Mouse (Mus musculus): ENCODE results near the gene Apol9a. TPM values are rescaled to one million over a fixed set of nuclear protein-coding genes. Genes with fewer than 3 reads are reported as not detected.
"Not testable (repeated sequence)": the region's sequence is repeated elsewhere in the genome, so short reads cannot be mapped to it uniquely, and the experiment has no call there.

Gene Apol9a
- polyA plus RNA-seq, 1 experiment from 2014 or later: 0.04 TPM

GRCm38 (mm10) chr15:77397450-77398132 lies 13.3 kb downstream of the Apol9a start:
- 83% methylated on average over 11 of the region's 11 CpGs for WGBS
- not testable (repeated sequence) for DNase-seq (ENCODE audit: low spot score); H3K36me3 ChIP-seq

DNA sequence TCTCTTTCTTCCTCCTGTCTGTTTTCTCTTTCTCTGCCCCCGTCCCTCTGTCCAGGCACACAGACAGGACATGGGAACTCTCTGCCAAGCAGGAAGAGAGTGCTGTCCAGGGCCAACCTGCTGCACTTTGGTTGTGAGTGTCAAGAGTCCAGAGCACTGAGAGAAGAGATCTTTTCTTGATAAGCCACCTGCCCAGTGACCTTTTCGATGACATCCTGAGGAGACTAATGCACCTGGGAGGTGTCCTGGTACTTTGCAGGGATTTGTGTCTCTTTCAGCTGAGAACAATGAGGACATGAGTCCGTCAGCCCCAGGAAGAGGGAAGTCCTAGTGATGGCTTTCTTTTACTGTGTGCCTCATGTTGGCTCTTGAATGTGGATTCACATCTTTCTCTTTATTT lies 17.1 kb downstream of the Apol9a start:
- H3K36me3 ChIP-seq; H3K4me1 ChIP-seq (replicated peaks); H3K27me3 ChIP-seq (ENCODE audit: insufficient read depth, poor library complexity, severe bottlenecking); H3K9me3 ChIP-seq; DNase-seq (ENCODE audit: low spot score); H3K4me3 ChIP-seq; H3K27ac ChIP-seq: not testable (repeated sequence)
- 73% methylated on average over 3 of the region's 3 CpGs for WGBS

More at GRCm38 (mm10) chr15:77397450-77398132, 13.3 kb downstream of the Apol9a start:
- H3K4me1 ChIP-seq (replicated peaks); H3K27me3 ChIP-seq (ENCODE audit: insufficient read depth, poor library complexity, severe bottlenecking); H3K9me3 ChIP-seq; H3K4me3 ChIP-seq; H3K27ac ChIP-seq: not testable (repeated sequence)

DNA sequence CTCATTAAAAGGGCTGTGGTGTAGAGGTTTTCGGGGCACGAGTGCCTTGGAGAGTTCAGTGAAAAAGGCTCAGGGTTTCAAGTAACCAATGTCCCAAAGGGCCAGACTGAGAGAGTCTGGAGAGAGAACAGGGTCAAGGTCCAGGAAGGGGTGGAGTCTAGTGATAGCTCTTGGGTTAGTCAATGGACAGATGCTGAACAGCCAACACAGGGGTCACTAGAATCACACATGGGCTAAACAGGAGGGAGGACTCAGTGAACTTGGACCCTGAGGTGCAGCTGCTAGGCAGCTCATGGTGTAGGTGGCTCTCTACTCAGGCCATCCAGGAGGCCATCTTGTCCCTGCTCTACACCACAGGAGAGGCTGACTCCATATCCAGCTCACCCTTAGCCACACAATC lies 23.5 kb downstream of the Apol9a start:
- 82% methylated on average over 2 of the region's 2 CpGs for WGBS
- Histone ChIP-seq H3K36me3 (no peaks in the 10 kb centered on the region), H3K4me1 (replicated peaks) (no peaks in the 10 kb centered on the region), H3K4me3 (no peak overlapping the region), H3K9me3 (no peaks in the 10 kb centered on the region), H3K27me3 (ENCODE audit: insufficient read depth, poor library complexity, severe bottlenecking) (no peaks in the 10 kb centered on the region), H3K27ac (no peak overlapping the region)
- DNase-seq (ENCODE audit: low spot score): no peak

DNA sequence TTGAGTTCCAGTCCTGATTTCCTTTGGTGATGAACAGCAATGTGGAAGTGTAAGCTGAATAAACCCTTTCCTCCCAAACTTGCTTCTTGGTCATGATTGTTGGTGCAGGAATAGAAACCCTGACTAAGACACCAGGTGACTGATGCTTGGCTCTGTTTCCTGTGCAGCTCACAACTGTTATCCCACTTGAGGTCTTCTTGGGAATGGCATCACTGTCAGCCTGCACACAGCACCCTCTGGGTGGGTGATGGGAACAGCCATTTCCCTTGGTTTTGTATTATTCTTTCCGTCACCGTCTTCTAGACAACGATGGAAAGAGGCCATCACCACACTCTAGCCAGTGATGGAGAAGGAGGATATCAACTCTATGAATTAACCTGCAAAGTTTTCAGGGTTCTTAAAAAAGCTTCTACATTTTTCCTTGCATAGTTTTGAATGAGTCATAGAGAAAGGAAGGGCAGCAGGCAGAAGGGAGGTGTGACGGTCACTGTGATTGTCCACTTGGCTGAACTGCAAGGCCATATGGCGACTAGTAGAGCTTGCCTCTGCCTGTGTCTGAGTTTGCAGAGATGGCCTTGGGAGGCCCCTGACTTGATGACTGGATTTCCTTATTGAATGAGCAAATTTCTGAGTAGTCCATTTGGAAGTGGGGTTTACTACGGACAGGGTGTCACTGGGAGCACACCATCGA lies 26.4 kb downstream of the Apol9a start:
- H3K9me3 ChIP-seq: no peaks in the 10 kb centered on the region
- no peaks in the 10 kb centered on the region for H3K4me1 ChIP-seq (replicated peaks)
- H3K27me3 ChIP-seq (ENCODE audit: insufficient read depth, poor library complexity, severe bottlenecking): no peaks in the 10 kb centered on the region
- no peak overlapping the region for H3K4me3 ChIP-seq
- H3K36me3 ChIP-seq: no peaks in the 10 kb centered on the region
- no peak overlapping the region for H3K27ac ChIP-seq
- DNase-seq (ENCODE audit: low spot score): no peak
- 92% methylated on average over 7 of the region's 7 CpGs for WGBS

DNA sequence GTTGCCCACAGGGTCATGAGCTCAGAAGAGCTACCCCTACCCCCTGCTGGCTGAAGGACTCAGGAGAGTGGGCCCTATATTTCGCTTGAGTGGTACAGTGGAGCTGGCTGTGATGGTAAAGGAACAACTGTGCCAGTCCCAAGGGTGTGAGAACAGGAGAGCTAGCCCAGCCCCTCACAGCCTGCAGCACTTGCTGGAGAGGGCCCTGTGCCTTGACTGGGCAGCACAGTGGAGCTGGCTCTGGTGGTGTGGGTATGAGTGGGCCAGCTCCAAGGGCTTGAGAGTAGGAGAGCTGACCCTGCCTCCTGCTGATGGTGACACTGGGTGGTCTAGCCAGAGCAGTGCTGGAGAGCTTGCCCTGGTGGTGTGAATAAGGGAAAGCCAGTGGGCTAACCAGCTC lies 28.1 kb downstream of the Apol9a start:
- WGBS: 62% methylated on average over 1 of the region's 1 CpGs
- Histone ChIP-seq H3K9me3 (no peaks in the 10 kb centered on the region), H3K36me3 (no peaks in the 10 kb centered on the region), H3K27ac (no peak overlapping the region), H3K27me3 (ENCODE audit: insufficient read depth, poor library complexity, severe bottlenecking) (no peaks in the 10 kb centered on the region), H3K4me3 (no peak overlapping the region), H3K4me1 (replicated peaks) (no peaks in the 10 kb centered on the region)
- no peak for DNase-seq (ENCODE audit: low spot score)

GRCm38 (mm10) chr15:77382271-77382850 lies 28.6 kb downstream of the Apol9a start:
- Histone ChIP-seq H3K27ac (no peak overlapping the region), H3K9me3 (no peaks in the 10 kb centered on the region), H3K27me3 (ENCODE audit: insufficient read depth, poor library complexity, severe bottlenecking) (no peaks in the 10 kb centered on the region), H3K36me3 (no peaks in the 10 kb centered on the region), H3K4me1 (replicated peaks) (no peaks in the 10 kb centered on the region), H3K4me3 (no peak overlapping the region)
- DNase-seq (ENCODE audit: low spot score): no peak
- 88% methylated on average over 11 of the region's 11 CpGs for WGBS

GRCm38 (mm10) chr15:77381481-77381880 lies 29.5 kb downstream of the Apol9a start:
- Histone ChIP-seq H3K27ac (no peak overlapping the region), H3K9me3 (no peaks in the 10 kb centered on the region), H3K4me1 (replicated peaks) (no peaks in the 10 kb centered on the region), H3K36me3 (no peaks in the 10 kb centered on the region), H3K27me3 (ENCODE audit: insufficient read depth, poor library complexity, severe bottlenecking) (no peaks in the 10 kb centered on the region), H3K4me3 (no peak overlapping the region)
- DNase-seq (ENCODE audit: low spot score): no peak
- 84% methylated on average over 6 of the region's 6 CpGs for WGBS

GRCm38 (mm10) chr15:77379921-77380320 lies 31.0 kb downstream of the Apol9a start:
- Histone ChIP-seq H3K36me3 (no peaks in the 10 kb centered on the region), H3K27ac (no peak overlapping the region), H3K27me3 (ENCODE audit: insufficient read depth, poor library complexity, severe bottlenecking) (no peaks in the 10 kb centered on the region), H3K4me1 (replicated peaks) (no peaks in the 10 kb centered on the region), H3K4me3 (no peak overlapping the region), H3K9me3 (no peaks in the 10 kb centered on the region)
- no peak for DNase-seq (ENCODE audit: low spot score)
- 44% methylated on average over 4 of the region's 4 CpGs for WGBS

GRCm38 (mm10) chr15:77377419-77377818 lies 33.5 kb downstream of the Apol9a start:
- Histone ChIP-seq H3K27me3 (ENCODE audit: insufficient read depth, poor library complexity, severe bottlenecking) (no peaks in the 10 kb centered on the region), H3K4me3 (no peak overlapping the region)
- 94% methylated on average over 4 of the region's 4 CpGs for WGBS

GRCm38 (mm10) chr15:77376920-77377319 lies 34.0 kb downstream of the Apol9a start:
- Histone ChIP-seq H3K36me3 (no peaks in the 10 kb centered on the region), H3K27me3 (ENCODE audit: insufficient read depth, poor library complexity, severe bottlenecking) (no peaks in the 10 kb centered on the region), H3K4me1 (replicated peaks) (no peaks in the 10 kb centered on the region), H3K4me3 (no peak overlapping the region), H3K27ac (no peak overlapping the region), H3K9me3 (no peaks in the 10 kb centered on the region)
- WGBS: 89% methylated on average over 7 of the region's 7 CpGs
- no peak for DNase-seq (ENCODE audit: low spot score)

More at GRCm38 (mm10) chr15:77377419-77377818, 33.5 kb downstream of the Apol9a start:
- Histone ChIP-seq H3K4me1 (replicated peaks) (no peaks in the 10 kb centered on the region), H3K27ac (no peak overlapping the region), H3K36me3 (no peaks in the 10 kb centered on the region), H3K9me3 (no peaks in the 10 kb centered on the region)
- DNase-seq (ENCODE audit: low spot score): no peak

- Histone ChIP-seq H3K27ac (no peak overlapping the region), H3K9me3 (no peaks in the 10 kb centered on the region), H3K4me1 (replicated peaks) (peaks cover 32% of the 10 kb centered on the region), H3K4me3 (no peak overlapping the region), H3K27me3 (ENCODE audit: insufficient read depth, poor library complexity, severe bottlenecking) (no peaks in the 10 kb centered on the region), H3K36me3 (no peaks in the 10 kb centered on the region)
- no peak for DNase-seq (ENCODE audit: low spot score)
- 92% methylated on average over 8 of the region's 8 CpGs for WGBS
These were observed 40.3 kb downstream of the Apol9a start for GRCm38 (mm10) chr15:77370588-77370987.

DNA sequence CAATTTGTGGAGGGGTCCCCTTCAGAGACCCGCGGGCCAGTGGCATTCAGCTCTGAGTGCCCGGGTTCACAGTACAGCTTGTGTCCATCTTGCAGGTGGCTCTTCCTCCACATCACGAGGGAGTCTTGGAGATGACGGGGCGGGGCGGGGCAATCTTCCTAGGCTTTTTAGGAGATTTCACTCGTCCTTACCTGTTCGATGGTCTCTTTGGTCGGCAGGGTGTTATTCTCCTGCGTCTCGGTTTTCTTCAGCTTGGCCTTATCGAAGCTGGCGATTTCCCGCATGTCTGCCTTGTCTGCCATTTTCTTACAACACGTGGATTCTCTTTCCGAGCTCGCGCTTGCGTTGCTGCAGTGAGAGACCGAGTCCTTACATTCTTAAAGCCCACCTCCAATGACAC lies 41.0 kb downstream of the Apol9a start:
- no peak overlapping the region for H3K4me3 ChIP-seq
- no peak for DNase-seq (ENCODE audit: low spot score)
- peaks cover 36% of the 10 kb centered on the region for H3K4me1 ChIP-seq (replicated peaks)
- 94% methylated on average over 21 of the region's 21 CpGs for WGBS
- H3K36me3 ChIP-seq: no peaks in the 10 kb centered on the region
- no peak overlapping the region for H3K27ac ChIP-seq
- H3K9me3 ChIP-seq: no peaks in the 10 kb centered on the region
- H3K27me3 ChIP-seq (ENCODE audit: insufficient read depth, poor library complexity, severe bottlenecking): no peaks in the 10 kb centered on the region

- Histone ChIP-seq H3K27ac (no peak overlapping the region), H3K9me3 (no peaks in the 10 kb centered on the region), H3K4me1 (replicated peaks) (peaks cover 45% of the 10 kb centered on the region), H3K4me3 (no peak overlapping the region), H3K27me3 (ENCODE audit: insufficient read depth, poor library complexity, severe bottlenecking) (no peaks in the 10 kb centered on the region), H3K36me3 (no peaks in the 10 kb centered on the region)
- WGBS: 84% methylated on average over 12 of the region's 12 CpGs
- DNase-seq (ENCODE audit: low spot score): no peak
These were observed 42.1 kb downstream of the Apol9a start for GRCm38 (mm10) chr15:77368818-77369320.

All from hindbrain, embryonic 10.5 days (tissue).